Comparison of ENCODE assay signal across 13 mouse cellular contexts in genomic region chr15:51484207-51484606, GRCm38 (mm10).
A peak's percentile ranks its signal among the peaks of the same experiment; 100 is the strongest.
DNase-seq lines count a peak whose midpoint lies in the region.
"Had no signal": no experiment of that assay in that cellular context is flagged by ENCODE, and none has a peak within 500 bp of the region (broad histone marks: within the 10 kb centered on the region; RNA-seq: fewer than 3 reads in every experiment).

No protein-coding gene starts in this region.

- no peak overlapping the region for H3K27ac ChIP-seq in hindbrain, embryonic 10.5 days
- H3K27ac ChIP-seq: hindbrain, embryonic 12.5 days; liver, embryonic 15.5 days had no signal

- H3K9me3 ChIP-seq in hindbrain, embryonic 10.5 days: no peaks in the 10 kb centered on the region
- H3K9me3 ChIP-seq: G1E; hindbrain, embryonic 12.5 days; liver, embryonic 15.5 days had no signal

- intact Hi-C loops in left cerebral cortex, postnatal 4 days (cut with DNase I): no loop called here
- intact Hi-C loops in left cerebral cortex, postnatal 14 days (cut with DNase I): no loop called here

- WGBS in hindbrain, embryonic 10.5 days: 83% methylated on average over 2 of the region's 2 CpGs

- H3K27me3 ChIP-seq in hindbrain, embryonic 10.5 days (ENCODE audit: insufficient read depth, poor library complexity, severe bottlenecking): no peaks in the 10 kb centered on the region
- H3K27me3 ChIP-seq: hindbrain, embryonic 12.5 days; liver, embryonic 15.5 days had no signal

- no peaks in the 10 kb centered on the region for H3K36me3 ChIP-seq in hindbrain, embryonic 10.5 days
- H3K36me3 ChIP-seq: G1E; hindbrain, embryonic 12.5 days; liver, embryonic 15.5 days had no signal

- no peaks in the 10 kb centered on the region for H3K4me1 ChIP-seq in hindbrain, embryonic 10.5 days (replicated peaks)
- H3K4me1 ChIP-seq: hindbrain, embryonic 12.5 days; liver, embryonic 15.5 days had no signal

- H3K4me3 ChIP-seq in hindbrain, embryonic 10.5 days: no peak overlapping the region
- H3K4me3 ChIP-seq: erythroblast, embryonic 14.5 days; hindbrain, embryonic 12.5 days; liver, embryonic 15.5 days had no signal

- DNase-seq in cerebellum, postnatal 14 days: peak; percentile 64 to 71
- no peak for DNase-seq in cerebellum, adult 9-11 months
- peak; percentile 15 for DNase-seq in left cerebral cortex, postnatal 4 days
- no peak for DNase-seq in left cerebral cortex, postnatal 14 days (ENCODE audit: low spot score in 2 of 2)
- DNase-seq in forelimb bud, embryonic 11.5 days (ENCODE audit: low read depth, low spot score): peak; percentile 7
- DNase-seq in kidney, postnatal 10 days: peak; percentile 20
- no peak for DNase-seq in layer of hippocampus, adult 18-20 months (ENCODE audit: low spot score in 2 of 2)
- DNase-seq in hindbrain, embryonic 10.5 days (ENCODE audit: low spot score): no peak
- DNase-seq: retina, postnatal 1 day had no signal

Comparison
In these comparisons a context has a peak if more than half of its experiments do, and no peak if none do; other contexts are left out.
1. DNase-seq: peak in cerebellum, postnatal 14 days (2 of 2), left cerebral cortex, postnatal 4 days (single experiment), forelimb bud, embryonic 11.5 days (single experiment) and kidney, postnatal 10 days (single experiment); none in cerebellum, adult 9-11 months (single experiment), left cerebral cortex, postnatal 14 days (0 of 2), layer of hippocampus, adult 18-20 months (0 of 2) and hindbrain, embryonic 10.5 days (single experiment).